Mouse (Mus musculus) G1E-ER4 (cell line): Measurements from ENCODE around the gene Ugt1a8. TPM values are rescaled to one million over a fixed set of nuclear protein-coding genes. Genes with fewer than 3 reads are reported as not detected.

Experiments used
- GATA1 ChIP-seq: IDR thresholded peaks from one replicate; pipeline ENCODE4 v1.8.0; 2012; ENCODE audit warnings: low read length, inconsistent platforms
- polyA plus RNA-seq: library from polyadenylated mRNA; stranded (reverse); fragments of >175 nt; gene quantifications from 2 replicates; pipeline ENCODE4 v1.2.3, GENCODE M21; 2012

Gene Ugt1a8
- polyA plus RNA-seq, 1 experiment: not detected

DNA sequence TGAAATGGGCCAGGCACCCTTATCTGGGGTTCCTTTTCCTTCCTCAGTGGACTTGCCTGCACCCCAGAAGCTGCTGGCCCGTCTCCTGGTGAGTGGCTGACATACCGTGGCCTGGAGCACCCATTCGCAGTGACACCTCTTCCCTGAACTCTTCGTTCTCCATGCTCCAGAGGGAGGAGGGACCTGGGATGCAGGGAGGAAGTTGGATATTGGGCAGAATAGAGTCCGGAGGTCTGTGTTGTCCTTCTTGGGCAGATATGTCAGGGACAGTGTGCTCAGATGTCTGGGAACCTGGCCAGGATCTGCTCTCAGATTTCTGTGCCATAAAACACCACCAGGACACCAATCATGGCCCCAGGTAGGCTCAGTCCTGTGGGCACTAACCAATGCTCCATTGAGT lies 152.5 kb downstream of the Ugt1a8 start:
- TF ChIP-seq GATA1: no peak

DNA sequence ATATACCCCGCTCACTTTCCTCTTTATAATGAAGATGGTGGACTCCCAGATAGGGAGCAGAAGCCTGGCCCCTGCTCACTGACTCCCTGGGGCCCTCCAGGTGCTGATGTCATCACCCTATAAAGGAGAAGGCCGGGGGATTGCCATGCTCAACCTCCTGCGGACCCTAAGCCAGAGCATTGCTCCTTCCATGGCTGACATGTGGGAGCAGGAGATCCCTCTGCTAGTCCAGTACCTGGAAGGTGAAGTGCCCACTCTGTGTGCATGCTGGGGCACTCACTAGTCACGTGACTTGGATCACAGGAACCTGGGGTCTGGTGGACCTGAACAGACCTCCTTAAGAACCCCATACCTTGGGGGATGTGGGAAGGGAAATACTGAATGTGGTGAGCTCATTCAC lies 153.0 kb downstream of the Ugt1a8 start:
- TF ChIP-seq GATA1: no peak

DNA sequence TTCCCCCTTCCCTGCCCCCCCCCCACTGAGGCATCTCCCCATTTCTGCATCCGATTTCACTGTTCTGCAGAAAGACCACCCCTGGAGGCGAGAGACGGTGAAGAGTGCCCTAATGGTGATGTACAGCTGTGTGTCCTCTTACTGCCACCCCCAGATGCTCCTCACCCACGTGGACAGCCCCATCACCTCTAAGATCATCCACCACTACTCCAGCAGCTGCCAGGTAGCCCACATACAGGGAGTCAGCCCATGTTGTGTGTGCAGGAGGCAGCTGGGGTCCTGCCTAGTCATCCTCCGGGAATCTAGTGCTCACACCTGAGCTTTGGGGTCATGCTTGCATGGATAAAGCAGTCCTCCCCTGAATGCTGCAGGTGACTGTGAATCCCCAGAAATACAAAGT lies 156.2 kb downstream of the Ugt1a8 start:
- no peak for TF ChIP-seq GATA1

DNA sequence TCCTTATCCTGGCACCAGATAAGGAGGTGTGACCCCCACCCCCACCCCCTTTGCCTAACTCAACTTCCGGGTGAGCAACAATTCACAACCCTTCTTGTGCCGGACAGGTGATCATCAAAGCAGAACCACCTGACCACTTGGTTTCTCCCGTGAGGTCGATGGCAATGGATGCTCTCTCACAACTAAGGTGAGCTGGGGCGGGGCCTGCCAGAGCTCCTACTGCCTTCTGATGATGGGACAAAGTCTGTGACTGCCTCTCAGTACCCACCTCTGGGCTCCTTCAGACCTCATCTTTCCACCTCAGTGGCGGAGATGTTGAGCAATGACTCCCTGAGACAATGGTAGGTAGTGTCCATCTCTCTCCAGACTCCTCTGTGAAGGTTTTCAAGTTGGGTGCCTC lies 158.3 kb downstream of the Ugt1a8 start:
- TF ChIP-seq GATA1: no peak

DNA sequence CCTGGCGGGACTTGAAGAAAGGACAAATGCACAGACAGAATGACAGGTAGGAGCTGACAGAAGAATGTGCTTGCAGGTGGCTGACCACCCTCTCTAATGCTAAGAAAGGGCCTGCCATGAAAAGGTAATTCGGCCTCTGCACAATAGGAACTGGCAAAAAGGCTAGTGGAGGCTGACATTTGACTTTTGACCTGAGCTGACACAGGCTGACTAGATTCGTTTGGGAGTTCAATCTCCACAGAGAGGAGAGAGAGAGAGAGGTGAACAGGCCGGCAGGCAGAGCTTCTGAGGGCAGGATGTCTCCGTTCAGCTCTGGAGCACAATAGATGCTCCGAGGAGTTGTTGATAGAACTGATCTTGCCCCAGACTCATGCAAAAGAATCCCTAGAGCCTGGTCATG lies 158.8 kb downstream of the Ugt1a8 start:
- TF ChIP-seq GATA1: no peak

DNA sequence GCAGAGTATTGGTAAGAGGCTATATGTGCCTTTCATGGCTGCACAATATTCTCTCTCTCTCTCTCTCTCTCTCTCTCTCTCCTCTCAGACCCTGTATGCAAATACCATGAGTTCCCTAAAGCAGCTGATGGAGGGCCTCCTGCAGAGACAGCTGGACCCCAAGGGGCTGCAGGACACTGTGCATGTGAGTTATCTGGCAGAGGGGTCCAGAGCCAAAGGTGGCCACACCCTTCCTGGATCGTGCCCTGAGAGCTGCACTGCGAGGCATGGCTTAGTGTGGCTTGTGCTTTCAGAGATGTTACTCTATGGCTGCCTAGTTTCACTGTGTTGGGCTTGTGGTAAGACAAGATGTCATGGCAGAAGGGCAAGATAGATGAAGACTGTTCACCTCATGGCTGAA lies 160.0 kb downstream of the Ugt1a8 start:
- no peak for TF ChIP-seq GATA1

DNA sequence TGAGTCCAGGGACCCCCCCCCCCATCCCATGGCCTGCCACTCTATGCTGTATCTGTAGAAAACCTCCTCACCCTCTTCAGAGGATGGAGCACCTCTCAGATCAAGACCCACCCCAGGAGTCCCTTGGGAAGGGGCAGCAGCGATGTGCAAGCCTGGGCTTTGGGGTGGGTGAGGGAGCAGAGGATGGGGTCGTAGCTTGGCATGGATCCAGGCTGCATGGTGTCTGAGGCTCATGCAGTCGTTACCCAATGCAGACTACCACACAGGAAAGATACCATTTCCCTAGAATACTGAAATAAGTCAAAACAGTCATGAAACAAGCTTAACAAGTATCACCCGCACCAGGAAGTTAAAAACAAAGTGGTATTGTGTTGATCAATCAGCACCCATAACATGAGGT lies 161.0 kb downstream of the Ugt1a8 start:
- no peak for TF ChIP-seq GATA1

DNA sequence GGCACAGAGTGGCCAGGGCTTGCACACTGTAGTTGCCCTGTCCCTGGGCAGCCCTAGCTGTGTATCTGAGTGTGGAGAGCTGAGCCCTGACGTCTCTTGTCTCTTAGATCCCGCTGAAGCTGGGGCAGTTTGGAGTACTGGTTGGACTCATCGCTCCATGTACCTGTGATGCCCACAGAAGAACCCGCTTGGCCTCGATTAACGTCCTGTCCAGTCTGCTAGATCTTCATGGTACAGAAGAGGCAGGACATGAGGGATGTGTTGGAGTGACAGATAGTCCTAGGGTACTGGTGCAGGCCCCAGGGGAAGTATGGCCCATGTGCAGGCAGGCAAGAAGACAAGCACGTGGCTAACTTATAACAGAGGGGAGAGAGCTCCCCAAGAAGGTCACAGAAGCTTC lies 162.0 kb downstream of the Ugt1a8 start:
- no peak for TF ChIP-seq GATA1

DNA sequence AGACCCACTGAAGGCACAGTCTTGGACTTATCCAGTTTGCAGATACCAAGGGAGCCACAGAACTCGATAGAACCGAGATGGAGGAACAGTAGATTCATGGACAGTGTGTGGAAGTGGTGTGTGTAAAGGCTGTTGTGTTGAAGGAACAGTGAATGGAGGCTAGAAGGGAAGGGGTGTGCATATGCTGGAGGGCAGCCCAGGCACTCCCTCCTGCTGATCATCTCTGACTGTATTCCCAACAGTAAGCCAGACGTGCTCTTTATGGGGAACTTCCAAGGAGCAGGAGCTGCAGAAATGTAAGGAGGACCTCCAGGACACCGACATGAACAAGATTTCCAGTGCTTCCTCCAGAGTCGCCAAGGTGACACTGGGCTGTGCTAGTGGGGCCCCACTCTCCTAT lies 162.4 kb downstream of the Ugt1a8 start:
- no peak for TF ChIP-seq GATA1

DNA sequence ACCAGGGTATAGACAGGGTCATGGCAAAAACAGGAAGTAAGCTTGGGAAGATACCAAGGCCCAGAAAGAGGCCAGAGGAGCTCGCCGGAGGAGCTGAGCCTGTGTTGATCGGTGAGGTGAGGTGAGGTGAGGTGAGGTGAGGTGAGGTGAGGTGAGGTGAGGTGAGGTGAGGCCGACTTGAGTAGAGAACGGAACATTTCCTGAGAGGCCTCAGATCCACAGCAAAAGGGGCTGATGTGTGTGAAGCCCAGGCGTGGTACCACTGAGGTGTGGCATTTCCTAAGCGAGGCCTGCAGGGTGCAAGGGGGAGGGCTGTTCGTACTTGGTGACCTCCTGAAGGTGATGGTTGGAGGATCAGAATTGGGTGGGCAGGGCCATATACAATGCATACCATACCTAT lies 165.5 kb downstream of the Ugt1a8 start:
- TF ChIP-seq GATA1: no peak

DNA sequence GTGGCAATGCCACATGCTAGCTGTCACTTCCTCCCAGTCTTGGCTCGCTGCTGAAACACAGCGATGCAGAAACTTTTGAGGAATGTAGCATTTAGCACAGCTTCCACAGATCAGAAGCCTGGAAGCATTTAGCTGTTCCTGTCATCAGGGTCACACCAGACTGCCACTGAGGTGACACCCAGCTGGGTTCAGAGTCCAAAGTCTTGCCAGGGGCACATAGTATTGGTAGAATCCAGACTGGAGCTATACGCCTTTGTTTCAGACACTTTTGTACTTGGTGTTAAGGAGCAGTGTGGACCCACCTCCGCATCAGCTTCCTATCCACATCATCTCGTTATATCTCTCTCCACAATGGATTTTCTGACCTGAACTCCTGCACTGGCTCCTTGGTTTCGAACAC lies 165.9 kb downstream of the Ugt1a8 start:
- TF ChIP-seq GATA1: no peak

DNA sequence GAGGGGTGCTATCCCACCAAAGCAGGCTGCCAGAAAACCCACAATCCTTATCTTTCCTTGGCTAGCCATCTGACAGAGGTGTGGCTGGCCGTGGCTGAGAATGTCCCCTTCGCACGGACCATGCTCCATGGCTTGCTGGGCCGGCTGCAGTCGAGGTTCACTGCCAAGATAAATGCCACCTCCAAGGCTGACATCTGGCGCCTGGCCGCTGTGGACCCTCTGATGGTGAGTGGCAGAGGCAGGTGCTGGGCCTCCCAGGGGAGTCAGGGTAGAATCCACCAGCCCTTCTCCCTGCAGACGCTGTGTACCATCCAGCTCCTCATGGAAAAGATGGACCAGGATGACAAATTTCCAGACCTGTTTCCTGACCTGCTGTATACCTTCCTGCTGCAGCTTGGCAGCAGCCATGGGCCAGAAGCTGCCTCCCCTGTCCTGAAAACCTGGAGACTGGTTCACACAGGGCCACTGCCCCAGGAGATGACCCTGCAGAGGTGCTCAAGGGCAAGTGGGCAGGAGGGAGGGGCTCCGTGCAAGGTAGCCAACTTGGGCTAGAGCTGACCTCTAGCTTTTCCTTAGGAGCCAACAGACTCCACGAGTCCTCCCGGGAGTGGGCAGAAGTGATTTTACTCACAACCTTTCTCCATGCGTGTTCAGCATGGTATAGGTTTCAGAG lies 167.3 kb downstream of the Ugt1a8 start:
- TF ChIP-seq GATA1: no peak

DNA sequence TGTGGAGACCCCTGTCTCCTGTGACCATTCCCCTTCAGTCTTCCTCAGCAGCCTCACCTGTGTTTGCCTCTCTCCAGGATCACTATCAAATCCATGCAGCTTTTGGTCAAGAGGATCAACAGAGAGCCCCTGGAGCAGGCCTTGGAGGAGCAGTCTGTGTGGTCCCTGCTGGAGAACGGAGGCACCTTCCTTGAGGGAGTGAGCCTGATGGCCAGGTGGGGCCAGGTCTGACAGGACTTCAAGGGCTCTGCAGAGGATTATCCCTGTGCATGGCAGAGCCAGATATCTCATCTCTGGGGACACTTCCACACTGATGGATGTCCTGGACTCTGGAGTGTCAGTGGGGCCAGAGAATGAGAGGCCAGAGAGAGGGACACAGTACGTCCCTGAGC lies 167.8 kb downstream of the Ugt1a8 start:
- no peak for TF ChIP-seq GATA1

DNA sequence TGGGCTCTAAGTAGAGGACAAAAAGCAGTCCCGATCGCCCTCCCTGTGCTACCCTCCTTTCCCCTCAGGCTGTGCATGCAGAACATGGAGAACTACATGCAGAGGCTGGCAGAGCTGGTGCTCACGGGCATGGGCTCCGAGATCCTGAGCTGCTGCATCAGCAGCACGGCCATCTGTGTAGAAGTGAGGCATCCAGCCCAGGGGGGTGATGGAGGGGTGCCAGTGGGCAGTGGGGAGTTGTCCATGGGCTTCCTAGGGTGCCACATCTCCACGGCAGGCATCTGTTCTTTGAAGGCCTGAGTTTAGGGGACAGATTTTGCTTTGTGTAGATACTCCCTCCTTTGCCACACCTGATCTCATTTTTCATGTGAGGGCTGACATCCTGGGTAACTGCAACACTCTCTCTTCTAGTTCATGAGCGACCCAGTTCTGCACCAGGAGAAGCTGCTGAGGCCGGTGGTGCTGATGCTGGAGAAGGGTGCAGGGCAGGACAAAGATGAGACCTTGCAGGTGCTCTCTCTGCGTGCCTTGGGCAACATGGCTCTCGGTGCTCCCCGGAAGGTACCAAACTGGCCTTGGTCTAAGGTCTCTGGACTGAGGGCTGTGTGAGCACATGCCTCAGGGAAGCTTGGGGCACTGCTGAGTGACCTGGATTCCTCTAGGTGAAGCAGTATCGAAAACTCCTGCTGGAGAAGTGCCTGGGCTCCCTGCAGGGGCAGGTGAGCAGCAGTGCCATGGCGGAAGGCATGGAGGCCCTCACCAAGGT lies 168.6 kb downstream of the Ugt1a8 start:
- no peak for TF ChIP-seq GATA1

DNA sequence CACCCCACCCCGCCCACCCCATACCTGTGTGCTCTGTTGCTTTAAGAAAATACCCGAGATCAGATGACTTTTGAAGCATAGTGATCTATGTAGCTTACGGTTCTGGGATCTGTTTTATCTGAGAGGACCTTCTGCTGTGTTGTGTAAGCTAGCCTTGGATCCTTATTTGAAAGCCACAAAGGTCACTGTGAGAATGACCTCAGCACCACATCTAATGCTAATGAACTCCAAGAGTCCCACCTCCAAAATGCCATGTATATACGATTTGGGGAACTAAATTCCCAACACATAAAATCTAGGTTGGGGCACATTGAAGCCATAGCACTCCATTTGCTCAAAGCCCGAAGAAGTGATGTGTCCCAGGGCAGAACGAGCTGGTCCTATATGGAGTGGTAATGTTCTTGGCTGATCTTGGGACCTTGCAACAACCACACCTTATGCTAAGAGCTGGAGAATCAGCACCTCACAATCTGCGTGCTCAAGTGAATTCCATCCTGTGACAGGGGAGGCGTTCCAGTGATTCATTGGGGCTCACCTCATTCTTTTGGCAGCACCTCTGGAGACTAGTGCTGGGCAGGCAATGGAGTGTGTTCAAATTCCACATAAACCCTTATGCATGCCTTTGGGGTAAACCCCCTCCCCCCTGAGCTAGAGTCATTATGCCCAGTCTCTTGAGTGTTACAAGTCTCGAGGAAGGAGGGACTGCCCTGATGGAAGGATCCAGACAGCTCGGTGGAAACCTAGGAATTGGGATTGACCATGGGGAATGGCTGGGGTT lies 169.5 kb downstream of the Ugt1a8 start:
- TF ChIP-seq GATA1: no peak

DNA sequence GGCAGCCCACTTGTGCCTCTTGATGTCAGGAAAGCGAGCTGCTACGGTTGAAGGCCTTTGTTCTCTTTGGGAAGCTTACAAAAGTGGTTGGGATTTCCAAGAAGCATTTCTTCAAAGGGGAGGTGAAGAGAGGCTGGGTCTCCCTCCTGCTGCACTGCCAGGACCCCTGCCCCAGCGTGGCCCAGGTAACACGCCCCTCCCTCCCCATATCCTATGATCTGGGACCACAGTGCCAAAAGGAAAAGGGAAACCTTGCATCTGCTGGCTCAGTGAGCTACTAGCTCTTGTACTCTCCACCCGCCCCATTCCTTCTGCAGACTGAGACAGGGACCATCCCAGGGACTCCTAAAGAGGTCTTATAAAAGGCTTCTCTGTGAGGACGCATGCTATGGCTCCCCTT lies 170.1 kb downstream of the Ugt1a8 start:
- no peak for TF ChIP-seq GATA1
